Mouse (Mus musculus) heart, adult 2 months (tissue): Measurements from ENCODE around the gene Cyp2d12. TPM values are rescaled to one million over a fixed set of nuclear protein-coding genes. Genes with fewer than 3 reads are reported as not detected.
"Not testable (repeated sequence)": the region's sequence is repeated elsewhere in the genome, so short reads cannot be mapped to it uniquely, and the experiment has no call there.

Experiments used
- DNase-seq, 2 experiments: peaks; one replicate each; pipeline ENCODE4 v3.0.0; 2021
- H3K27ac ChIP-seq: fragments of 200-600 bp; 2 replicates; pipeline ENCODE4 v1.8.1; 2022
- H3K27me3 ChIP-seq: fragments of 200-500 bp; 2 replicates; pipeline ENCODE4 v1.6.1; 2012; ENCODE audit warnings: mild to moderate bottlenecking, low read length, inconsistent platforms, mixed read lengths; ENCODE audit not compliant: control insufficient read depth, insufficient read depth
- H3K36me3 ChIP-seq: fragments of 200-500 bp; 2 replicates; pipeline ENCODE4 v1.6.1; 2012; ENCODE audit warnings: low read length, inconsistent platforms; ENCODE audit not compliant: control insufficient read depth, insufficient read depth
- H3K4me1 ChIP-seq: fragments of 200-500 bp; 2 replicates; pipeline ENCODE4 v1.6.1; 2011; ENCODE audit warnings: low read length; ENCODE audit not compliant: control insufficient read depth, insufficient read depth
- H3K4me3 ChIP-seq: fragments of 200-600 bp; 2 replicates; pipeline ENCODE4 v1.8.1; 2022
- H3K79me2 ChIP-seq: fragments of 200-500 bp; replicated peaks from 2 replicates; pipeline ENCODE4 v1.6.1; 2012; ENCODE audit warnings: mild to moderate bottlenecking, inconsistent platforms, low read length, moderate library complexity, mixed read lengths; ENCODE audit not compliant: control insufficient read depth, insufficient read depth
- H3K9ac ChIP-seq: fragments of 200-500 bp; 2 replicates; pipeline ENCODE4 v1.6.1; 2012; ENCODE audit warnings: low read depth, mild to moderate bottlenecking, control low read depth, inconsistent platforms, low read length, mixed read lengths
- CTCF ChIP-seq: fragments of 200-600 bp; IDR thresholded peaks from 2 replicates; pipeline ENCODE4 v1.8.1; 2022; ENCODE audit warnings: antibody characterized with exemption, mild to moderate bottlenecking, moderate library complexity
- EP300 ChIP-seq: fragments of 200-500 bp; IDR thresholded peaks from 2 replicates; pipeline ENCODE4 v1.6.1; 2011; ENCODE audit warnings: low read depth, low read length, control low read depth; ENCODE audit not compliant: insufficient read depth
- POLR2A ChIP-seq: fragments of 200-500 bp; IDR thresholded peaks from 2 replicates; pipeline ENCODE4 v1.6.1; 2011; ENCODE audit warnings: mild to moderate bottlenecking, low read depth, low read length, control low read depth; ENCODE audit not compliant: insufficient read depth
- WGBS: fragments of 180-500 bp; shearing (Covaris S2); methylation state at CpG from one replicate; pipeline ENCODE4 v1.1.7; 2018; 5-methylcytosine and 5-hydroxymethylcytosine counted together
- intact Hi-C: fragments of 180-260 bp; cut with DNase I; formaldehyde crosslinking; loops from one replicate; pipeline ENCODE4 v1.15.1; 2025
- microRNA-seq, 2 experiments: library from miRNA; unstranded; fragments of <30 nt; microRNA quantifications; one replicate each; pipeline ENCODE4 v1.2.0; 2021
- polyA plus RNA-seq: library from polyadenylated mRNA; depleted of rRNA; stranded (reverse); fragments of >200 nt; gene quantifications from 2 replicates; pipeline ENCODE4 v1.2.3, GENCODE M21; 2012; rRNA removed
- total RNA-seq, 2 experiments: library from RNA; stranded (reverse); gene quantifications; 2 replicates each; pipeline ENCODE4 v1.2.3; 2021

Gene Cyp2d12
- total and polyA plus RNA-seq, 3 experiments: not detected

GRCm38 (mm10) chr15:82542976-82543375 lies 11.9 kb upstream of the Cyp2d12 start:
- intact Hi-C loops, H3K4me1 ChIP-seq, H3K79me2 ChIP-seq, H3K36me3 ChIP-seq, H3K9ac ChIP-seq, H3K27ac ChIP-seq, H3K4me3 ChIP-seq, DNase-seq, H3K27me3 ChIP-seq: not testable (repeated sequence)
- 70% methylated on average over 3 of the region's 3 CpGs for WGBS

DNA sequence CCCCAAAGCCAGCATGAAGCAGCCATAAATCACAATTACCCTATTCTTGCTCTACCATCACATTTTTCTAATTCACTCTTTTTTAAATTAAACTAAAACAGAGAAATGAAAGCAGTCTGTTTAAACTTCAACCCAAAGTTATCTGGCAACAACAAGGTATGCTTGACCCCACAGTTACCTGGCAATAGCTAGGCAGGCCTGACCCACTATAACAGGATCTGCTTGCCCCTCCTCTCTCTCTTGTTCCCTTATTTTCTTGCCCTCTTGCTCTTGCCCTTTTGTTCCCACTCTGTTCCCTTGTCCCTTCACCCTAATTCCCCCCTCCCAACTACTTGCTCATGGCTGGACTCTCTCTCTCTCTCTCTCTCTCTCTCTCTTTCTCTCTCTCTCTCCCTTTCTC lies 10.3 kb upstream of the Cyp2d12 start:
- H3K79me2 ChIP-seq, H3K4me3 ChIP-seq, H3K27ac ChIP-seq, H3K9ac ChIP-seq, intact Hi-C loops, DNase-seq, H3K27me3 ChIP-seq, H3K36me3 ChIP-seq, H3K4me1 ChIP-seq: not testable (repeated sequence)

DNA sequence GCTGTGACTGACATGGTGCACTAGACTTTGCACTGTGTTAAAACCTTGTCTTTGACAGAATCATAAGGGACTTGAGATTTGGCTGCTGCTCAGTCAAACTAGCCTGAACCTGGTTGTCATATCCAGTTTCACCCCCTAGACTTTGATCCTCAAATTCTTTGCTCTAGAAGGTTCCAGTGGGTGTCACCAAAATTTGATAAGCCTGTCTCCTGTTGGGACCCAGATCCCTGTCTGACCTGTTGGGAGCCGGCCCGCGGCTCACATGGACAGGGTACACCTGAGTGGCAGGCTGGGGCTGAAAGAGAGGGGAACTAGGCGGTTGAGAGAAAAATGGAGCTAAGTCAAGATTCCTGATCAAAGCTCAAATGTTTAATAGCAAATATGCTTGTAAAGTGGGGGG lies 7.1 kb upstream of the Cyp2d12 start:
- 89% methylated on average over 4 of the region's 4 CpGs for WGBS
- DNase-seq, H3K4me3 ChIP-seq, H3K79me2 ChIP-seq, H3K27ac ChIP-seq, H3K4me1 ChIP-seq, intact Hi-C loops, H3K36me3 ChIP-seq, H3K9ac ChIP-seq, H3K27me3 ChIP-seq: not testable (repeated sequence)

- 89% methylated on average over 2 of the region's 2 CpGs for WGBS
- intact Hi-C loops, H3K4me3 ChIP-seq, H3K79me2 ChIP-seq, DNase-seq, H3K9ac ChIP-seq, H3K36me3 ChIP-seq, H3K27me3 ChIP-seq, H3K27ac ChIP-seq, H3K4me1 ChIP-seq: not testable (repeated sequence)
Measured at GRCm38 (mm10) chr15:82553211-82553610, 1.7 kb upstream of the Cyp2d12 start.

DNA sequence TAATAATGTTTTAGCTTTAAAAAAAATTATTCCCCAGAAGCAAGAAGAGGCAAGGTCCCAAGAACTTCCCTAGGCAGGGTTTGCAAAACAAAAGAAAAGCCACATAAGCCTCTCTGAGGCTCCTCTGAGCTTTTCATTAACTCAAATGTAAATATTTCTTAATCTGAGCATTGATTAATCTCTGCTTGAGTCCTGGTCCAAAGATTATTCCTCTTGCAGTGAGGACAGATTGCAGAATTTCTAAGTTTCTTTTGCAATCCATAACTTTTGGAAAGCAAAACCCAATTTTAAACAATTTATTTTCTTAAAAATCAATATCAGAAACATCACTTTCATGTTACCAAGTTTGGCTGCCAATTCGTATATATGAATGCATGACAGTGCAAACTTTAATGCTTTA lies 18.0 kb downstream of the Cyp2d12 start:
- H3K27ac ChIP-seq: no peak overlapping the region
- H3K27me3 ChIP-seq: no peaks in the 10 kb centered on the region
- H3K4me1 ChIP-seq: no peaks in the 10 kb centered on the region
- no peak overlapping the region for H3K4me3 ChIP-seq
- DNase-seq: no peak
- H3K79me2 ChIP-seq: no peaks in the 10 kb centered on the region
- no peaks in the 10 kb centered on the region for H3K36me3 ChIP-seq
- intact Hi-C loops: no loop called here
- 65% methylated on average over 1 of the region's 1 CpGs for WGBS
- TF ChIP-seq CTCF (no peak), POLR2A (no peak), EP300 (no peak)
- no peak overlapping the region for H3K9ac ChIP-seq

DNA sequence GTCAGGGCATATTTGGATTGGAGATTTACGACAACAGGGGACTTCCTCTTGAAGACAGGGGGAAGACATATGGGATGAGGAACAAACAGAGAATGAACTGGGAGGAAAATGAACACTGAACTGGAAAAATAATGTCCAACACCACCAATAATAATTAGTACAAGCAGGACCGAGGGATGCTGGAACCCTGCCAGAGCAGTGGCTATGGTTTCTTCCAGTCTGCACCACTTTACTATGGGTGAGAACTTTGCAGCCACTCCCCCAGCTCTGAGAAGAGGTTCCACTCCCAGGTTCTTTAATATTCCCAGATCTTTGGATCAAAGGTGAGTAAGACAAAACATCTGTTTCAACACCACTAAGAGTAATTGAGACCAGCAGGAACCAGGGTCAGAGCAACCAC lies 24.2 kb downstream of the Cyp2d12 start:
- no peak for TF ChIP-seq CTCF
- no peaks in the 10 kb centered on the region for H3K4me1 ChIP-seq
- intact Hi-C loops: no loop called here
- no peak overlapping the region for H3K27ac ChIP-seq
- DNase-seq: no peak
- H3K9ac ChIP-seq: no peak overlapping the region
- no peaks in the 10 kb centered on the region for H3K36me3 ChIP-seq
- WGBS: 80% methylated on average over 2 of the region's 2 CpGs
- no peaks in the 10 kb centered on the region for H3K27me3 ChIP-seq
- no peak overlapping the region for H3K4me3 ChIP-seq
- H3K79me2 ChIP-seq: no peaks in the 10 kb centered on the region

DNA sequence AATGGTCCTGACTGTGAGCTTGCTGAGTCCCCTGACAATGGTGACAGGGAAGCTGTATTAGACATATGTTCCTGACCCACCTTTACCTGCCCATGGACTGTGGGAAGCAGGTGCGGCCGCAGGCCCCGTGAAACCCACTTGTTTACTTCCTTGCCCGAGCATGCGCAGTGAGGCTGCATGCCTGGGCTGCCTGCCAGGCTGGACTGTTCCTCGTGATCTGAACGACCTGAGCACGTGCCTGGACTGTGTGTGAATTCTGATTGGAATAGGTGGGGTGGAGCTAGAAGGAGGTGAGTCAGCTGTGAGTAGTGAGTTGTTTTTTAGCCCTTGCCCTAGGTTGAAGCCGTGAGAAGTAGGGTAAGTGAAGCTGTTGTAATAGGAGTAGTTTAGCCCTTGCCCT lies 27.7 kb downstream of the Cyp2d12 start:
- no peaks in the 10 kb centered on the region for H3K4me1 ChIP-seq
- 69% methylated on average over 9 of the region's 9 CpGs for WGBS
- no peak overlapping the region for H3K27ac ChIP-seq
- no peak overlapping the region for H3K4me3 ChIP-seq
- no peak overlapping the region for H3K9ac ChIP-seq
- intact Hi-C loops: no loop called here
- no peak for DNase-seq
- no peak for TF ChIP-seq POLR2A
- TF ChIP-seq CTCF: no peak
- no peak for TF ChIP-seq EP300
- H3K79me2 ChIP-seq: no peaks in the 10 kb centered on the region
- H3K36me3 ChIP-seq: no peaks in the 10 kb centered on the region
- no peaks in the 10 kb centered on the region for H3K27me3 ChIP-seq

Small RNA genes lying within 50 kb of the gene (microRNA-seq; reads per million reads assigned to microRNA genes)
- gene Gm27924 (0 reads per million in 2 experiments), gene Gm28023 (0 reads per million in 2 experiments)

Other genes starting within 250 kb of the Cyp2d12 start
- gene Naga, start 216.1 kb upstream of the Cyp2d12 start, total RNA-seq: 10 to 100 TPM; 22.6 to 27.0 TPM
- 48.3 and 54.3 TPM in 2 replicates for gene Naga, start 216.1 kb upstream of the Cyp2d12 start, polyA plus RNA-seq
- gene Pheta2, start 216.1 kb upstream of the Cyp2d12 start, total RNA-seq: 1 to 10 TPM in 1 of 2 experiments, under 1 TPM in 1; 0.70 to 1.2 TPM
- gene Pheta2, start 216.1 kb upstream of the Cyp2d12 start, polyA plus RNA-seq: 0.76 and 1.3 TPM in 2 replicates
- 100 to 1,000 TPM; 183 to 202 TPM for gene Smdt1, start 216.1 kb upstream of the Cyp2d12 start, total RNA-seq
- 231 and 248 TPM in 2 replicates for gene Smdt1, start 216.1 kb upstream of the Cyp2d12 start, polyA plus RNA-seq
- 100 to 1,000 TPM; 659 to 775 TPM for gene Ndufa6, start 200.8 kb upstream of the Cyp2d12 start, total RNA-seq
- 609 and 726 TPM in 2 replicates for gene Ndufa6, start 200.8 kb upstream of the Cyp2d12 start, polyA plus RNA-seq
- gene Cyp2d22, start 174.8 kb upstream of the Cyp2d12 start, total RNA-seq: 10 to 100 TPM; 25.5 to 27.0 TPM
- 44.0 and 48.4 TPM in 2 replicates for gene Cyp2d22, start 174.8 kb upstream of the Cyp2d12 start, polyA plus RNA-seq
- under 1 TPM in 1 of 2 experiments, not detected in 1; 0.18 TPM for gene Cyp2d11, start 161.1 kb upstream of the Cyp2d12 start, total RNA-seq
- gene Cyp2d11, start 161.1 kb upstream of the Cyp2d12 start, polyA plus RNA-seq: not detected in 2 replicates
- under 1 TPM; 0.26 to 0.34 TPM for gene Cyp2d10, start 147.9 kb upstream of the Cyp2d12 start, total RNA-seq
- 0.08 and 0.38 TPM in 2 replicates for gene Cyp2d10, start 147.9 kb upstream of the Cyp2d12 start, polyA plus RNA-seq
- gene Cyp2d9, start 121.6 kb upstream of the Cyp2d12 start, total RNA-seq: not detected
- gene Cyp2d9, start 121.6 kb upstream of the Cyp2d12 start, polyA plus RNA-seq: 0.16 TPM in 1 of 2 replicates, not detected in the other
- gene Cyp2d34, start 65.9 kb downstream of the Cyp2d12 start, total RNA-seq: not detected
- not detected in 2 replicates for gene Cyp2d34, start 65.9 kb downstream of the Cyp2d12 start, polyA plus RNA-seq
- not detected for gene Cyp2d40, start 209.1 kb downstream of the Cyp2d12 start, total RNA-seq
- gene Cyp2d40, start 209.1 kb downstream of the Cyp2d12 start, polyA plus RNA-seq: not detected in 2 replicates
- gene Cyp2d26, start 239.2 kb downstream of the Cyp2d12 start, total RNA-seq: not detected
- 1.3 TPM in 1 of 2 replicates, not detected in the other for gene Cyp2d26, start 239.2 kb downstream of the Cyp2d12 start, polyA plus RNA-seq